Mouse (Mus musculus) adrenal gland (tissue): ENCODE measurements around the gene Sema6d.

Source experiments
- intact Hi-C: fragments of 180-260 bp; cut with DNase I; formaldehyde crosslinking; loops from one replicate; pipeline ENCODE4 v1.15.1; 2025

Sema6d gene

DNA sequence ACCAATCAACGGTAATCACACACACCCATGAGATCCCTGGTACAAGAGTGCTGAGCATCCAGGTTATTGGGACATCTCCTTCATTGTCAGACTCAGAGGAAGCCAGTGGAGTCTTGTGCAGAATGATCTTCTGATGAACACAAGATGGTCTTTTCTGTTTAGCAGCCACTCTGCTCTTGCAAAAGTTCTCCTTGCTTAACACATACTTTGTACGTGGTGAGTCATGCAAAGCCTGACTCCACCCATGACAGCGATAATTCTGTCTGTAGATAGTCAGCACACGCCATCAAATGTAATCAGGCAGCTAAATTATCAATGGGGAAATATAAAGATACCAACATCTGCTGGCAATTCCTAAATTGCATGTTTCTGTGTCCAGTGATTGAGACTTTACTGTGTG, 307.0 kb downstream of the Sema6d start:
- intact Hi-C loops = no loop called here

DNA sequence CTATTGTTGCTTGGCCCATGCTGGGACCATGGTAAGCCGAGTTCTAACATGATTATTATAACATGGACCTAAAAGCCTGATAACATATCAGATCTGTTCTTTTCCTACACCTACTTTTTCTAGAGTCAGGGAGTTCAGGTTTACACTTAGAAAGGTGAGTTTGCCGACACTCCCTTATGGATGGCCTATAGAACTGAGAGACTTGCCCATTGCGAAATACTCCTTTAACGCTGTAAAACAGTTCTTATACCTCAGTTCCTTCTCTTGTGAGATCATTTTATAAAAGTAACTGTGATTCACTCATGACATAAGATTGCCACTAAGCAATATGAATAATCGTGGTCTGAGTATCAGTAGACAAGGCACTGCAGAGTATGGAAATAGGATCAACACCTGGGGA, 307.5 kb downstream of the Sema6d start:
- intact Hi-C loops = no loop called here

DNA sequence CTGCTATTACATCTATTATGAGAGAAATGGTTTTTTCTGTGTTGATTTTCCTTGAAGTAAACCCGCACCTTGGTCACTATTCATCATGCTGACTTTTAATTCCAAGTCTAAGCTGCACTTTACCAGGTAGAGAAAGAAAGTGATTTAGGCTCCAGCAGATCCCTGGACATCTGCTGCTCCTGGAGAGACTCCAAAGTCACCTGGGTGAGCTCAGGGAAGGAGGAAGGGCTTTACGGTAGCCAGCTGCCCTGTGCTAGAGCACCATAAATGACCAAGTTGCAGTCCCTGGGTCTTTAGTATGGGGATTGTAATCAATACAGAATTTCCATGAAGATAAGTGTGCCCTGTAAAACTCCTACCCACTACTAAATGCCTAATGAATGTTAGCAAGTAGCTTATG, 309.8 kb downstream of the Sema6d start:
- intact Hi-C loops = no loop called here

DNA sequence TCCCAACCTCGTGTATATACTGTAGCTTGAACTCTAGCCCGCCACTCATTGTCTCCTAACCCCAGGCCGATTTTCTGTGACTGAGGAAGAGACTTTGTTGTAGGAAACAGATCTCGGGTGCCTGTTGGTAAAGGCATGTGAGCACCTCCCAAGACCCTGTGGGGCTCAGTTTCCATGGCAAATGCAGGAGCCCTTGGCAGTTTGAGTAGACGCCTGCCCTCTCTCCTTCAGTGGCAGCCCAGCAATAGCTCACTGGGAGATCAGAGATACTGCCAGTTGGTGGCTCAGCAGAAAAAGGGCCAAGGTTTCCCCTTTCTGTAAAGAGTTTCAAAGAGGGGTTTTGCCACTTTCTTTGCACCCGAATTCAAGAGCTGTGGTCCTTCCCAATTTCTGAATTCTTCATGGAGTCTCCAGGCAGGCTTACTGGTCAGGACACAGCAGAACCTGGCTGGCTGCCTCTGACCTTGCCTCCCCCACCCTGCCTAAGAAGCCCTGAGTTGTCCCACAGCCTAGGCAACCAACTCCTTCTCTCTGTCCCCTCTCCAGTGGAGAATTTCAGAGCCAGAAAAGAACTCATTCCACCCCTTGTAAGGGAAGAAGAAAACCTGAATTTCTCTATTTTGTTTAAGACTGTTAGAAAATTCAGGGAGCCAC, 312.1 kb downstream of the Sema6d start:
- intact Hi-C loops = no loop called here

DNA sequence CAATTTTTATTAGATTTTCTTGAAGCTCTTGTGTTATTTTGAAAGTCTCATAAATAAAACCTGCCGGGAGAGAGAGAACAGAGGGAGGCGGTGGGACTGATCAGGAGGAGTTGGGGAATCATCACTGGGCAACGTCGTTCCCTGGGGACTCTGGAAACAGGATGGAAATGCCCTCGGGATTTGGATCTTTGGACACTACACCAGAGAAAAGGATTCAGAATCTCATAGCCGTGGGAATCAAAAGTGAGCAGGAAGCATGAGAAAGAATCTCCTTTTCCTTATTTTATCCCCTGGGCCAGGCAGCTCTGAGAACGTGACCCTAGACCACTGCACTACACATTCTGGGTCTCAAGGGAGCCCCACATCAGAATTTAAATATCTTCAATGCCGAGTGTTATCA, 313.8 kb downstream of the Sema6d start:
- intact Hi-C loops = no loop called here

DNA sequence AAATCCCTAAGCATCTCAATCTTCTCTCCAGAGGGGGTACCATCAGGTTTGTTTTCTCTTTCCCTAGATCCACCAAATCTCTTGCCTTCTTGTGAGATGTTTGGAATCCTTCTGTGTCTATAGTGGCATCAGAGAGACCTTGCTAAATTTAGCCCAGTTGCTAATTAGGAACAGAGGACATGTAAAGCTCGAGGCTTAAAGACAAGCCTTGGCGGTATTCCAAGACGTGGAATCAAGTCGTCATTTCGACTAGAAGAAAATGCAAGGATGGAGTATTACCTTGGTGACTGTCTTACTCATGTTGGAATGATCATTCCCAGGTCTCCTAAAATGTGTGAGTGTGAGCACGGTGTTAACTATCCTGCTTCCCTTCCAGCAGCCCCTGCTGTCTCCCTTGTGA, 314.2 kb downstream of the Sema6d start:
- intact Hi-C loops = no loop called here

DNA sequence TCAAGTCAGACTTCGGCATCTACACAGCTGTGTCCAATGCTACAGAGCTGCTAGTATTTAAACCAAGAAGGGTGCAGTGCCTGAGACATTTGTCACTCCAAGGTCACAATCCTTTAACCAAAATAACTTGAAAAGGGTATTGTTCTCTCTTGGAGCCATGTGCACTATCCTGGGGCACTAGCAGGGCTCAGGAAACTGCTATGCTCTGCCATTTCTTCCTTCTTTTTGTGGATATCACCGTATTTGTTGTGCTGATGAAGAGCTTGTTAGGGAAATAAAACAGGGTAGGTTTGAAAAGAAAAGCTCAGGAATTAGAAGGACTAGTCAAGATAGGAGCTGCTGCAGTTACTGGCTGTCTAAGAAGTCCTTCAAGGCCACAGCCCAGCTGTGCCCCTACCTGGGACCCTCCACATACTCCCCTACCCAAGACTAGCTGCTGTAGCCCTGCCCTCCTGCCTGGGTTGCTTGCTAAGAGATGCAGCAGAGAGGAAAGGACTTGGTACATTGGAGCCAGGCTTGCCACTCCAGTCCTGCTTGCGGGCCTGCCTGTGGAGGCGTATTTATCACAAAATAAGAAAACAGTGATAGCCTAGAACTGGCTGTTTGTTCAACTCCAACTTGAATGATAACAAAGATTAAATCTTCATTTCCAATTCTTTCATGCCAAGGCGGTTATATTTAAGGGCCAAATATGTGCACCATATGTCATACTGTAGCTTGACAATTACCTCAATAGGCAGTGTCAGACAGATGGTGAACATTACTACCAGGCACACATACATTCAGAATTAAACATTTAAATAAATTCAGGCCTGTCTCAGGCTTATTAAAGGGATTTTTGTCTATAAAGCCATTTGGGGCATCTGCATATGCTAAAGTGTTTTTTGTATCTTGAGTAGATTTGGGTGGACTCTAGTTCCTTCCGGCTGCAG, 315.1 kb downstream of the Sema6d start:
- intact Hi-C loops = no loop called here

DNA sequence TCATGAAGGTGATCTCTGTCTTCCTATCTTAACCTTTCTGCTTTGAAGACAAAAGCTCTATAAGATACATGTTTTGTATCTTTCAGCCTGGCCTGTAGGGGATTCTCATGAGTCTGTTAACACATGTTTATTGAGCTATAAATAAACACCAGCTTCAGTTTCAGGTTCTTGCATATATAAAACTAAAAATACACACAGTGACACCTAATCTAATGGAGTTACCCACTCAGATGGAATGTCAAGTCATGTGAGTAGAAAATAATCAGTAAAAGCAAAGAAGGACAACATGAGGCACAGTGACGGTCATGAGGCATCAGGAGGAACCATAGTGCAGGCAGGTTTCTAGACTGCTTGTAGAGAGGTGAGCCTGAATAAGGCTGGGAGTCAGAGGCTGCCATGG, 319.2 kb downstream of the Sema6d start:
- intact Hi-C loops = no loop called here

DNA sequence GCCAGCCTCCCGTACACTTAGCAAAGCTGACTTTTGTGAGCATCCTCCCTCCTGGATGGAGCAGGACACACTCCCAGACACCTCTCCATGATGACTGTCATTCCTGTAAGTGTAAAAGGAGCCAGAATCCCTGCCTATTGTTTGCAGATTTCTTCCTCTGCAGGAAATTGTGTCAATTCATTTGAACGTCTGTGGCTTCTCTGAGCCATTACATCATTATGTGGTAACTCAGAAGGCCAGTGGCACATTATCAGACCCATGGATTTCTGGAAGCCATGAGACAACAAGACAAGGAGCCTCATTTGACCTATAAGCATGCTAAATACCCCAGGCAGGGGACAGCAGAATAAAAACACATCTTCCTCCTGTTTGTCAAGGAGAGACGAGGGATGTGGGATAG, 327.0 kb downstream of the Sema6d start:
- intact Hi-C loops = no loop called here

DNA sequence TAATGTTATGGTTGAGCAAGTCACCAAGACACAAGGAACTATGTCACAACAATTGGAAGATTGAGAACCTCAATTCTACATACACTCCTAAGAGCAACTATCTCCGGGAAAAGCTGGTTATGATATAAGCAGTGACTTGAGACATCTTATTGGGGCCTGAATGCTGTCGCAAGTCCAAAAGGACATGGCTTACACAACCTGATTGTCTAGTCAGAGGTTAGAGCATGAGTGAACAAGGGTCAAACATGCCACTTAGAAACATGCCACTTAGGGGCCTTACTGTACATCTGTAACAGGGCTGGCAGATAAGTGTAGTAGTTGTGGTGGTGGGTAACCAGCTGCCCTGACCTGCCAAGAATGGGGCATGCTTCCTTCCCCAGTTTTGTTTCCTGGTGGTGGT, 328.6 kb downstream of the Sema6d start:
- intact Hi-C loops = no loop called here

DNA sequence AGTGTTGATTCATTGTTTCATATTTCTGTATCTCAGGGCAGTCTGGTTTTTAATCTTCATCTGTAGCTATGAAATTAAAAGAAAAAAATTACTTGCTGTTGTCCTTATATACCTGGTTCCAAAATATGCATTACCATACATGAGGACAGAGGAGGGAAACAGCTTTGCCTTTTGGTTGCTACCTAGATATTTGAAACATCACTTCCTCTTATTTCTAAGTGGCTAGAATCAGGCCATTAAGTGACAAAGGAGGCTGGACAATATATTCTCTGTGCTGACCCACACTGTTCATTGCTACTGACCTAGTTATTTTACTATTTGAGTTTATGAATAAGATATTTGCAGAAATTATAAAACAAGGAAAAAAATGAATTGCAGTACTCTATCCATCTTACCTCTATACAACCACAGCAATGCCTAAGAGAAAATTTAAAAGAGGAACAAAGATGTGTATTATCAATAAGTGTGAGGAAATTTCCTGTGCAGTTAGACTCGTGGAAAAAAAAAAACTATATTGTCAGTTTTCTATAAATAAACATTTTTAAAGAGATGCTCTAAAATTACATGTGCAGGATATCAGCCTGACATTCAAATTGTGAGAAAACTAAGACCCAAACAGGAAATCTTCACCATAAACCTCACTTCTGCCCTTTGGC, 330.5 kb downstream of the Sema6d start:
- intact Hi-C loops = no loop called here

DNA sequence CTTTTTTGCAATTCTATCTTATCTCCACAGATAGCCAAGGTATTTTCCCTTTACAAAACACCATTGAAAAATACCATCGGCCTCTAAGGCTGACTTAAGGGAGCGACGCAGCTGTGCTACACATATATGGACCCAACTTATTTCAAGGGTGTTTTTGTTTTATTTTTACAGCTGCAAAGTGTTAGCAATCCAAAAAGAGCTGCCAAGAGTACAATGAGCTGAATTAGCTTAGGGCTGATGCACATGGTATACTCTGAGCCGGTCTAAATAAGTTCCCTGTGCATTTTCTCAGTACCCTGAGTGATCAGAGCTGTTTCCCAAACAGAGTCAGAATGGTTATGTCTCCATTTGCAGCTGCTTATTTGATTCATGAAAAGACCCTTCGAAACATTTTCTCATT, 340.0 kb downstream of the Sema6d start:
- intact Hi-C loops = no loop called here

DNA sequence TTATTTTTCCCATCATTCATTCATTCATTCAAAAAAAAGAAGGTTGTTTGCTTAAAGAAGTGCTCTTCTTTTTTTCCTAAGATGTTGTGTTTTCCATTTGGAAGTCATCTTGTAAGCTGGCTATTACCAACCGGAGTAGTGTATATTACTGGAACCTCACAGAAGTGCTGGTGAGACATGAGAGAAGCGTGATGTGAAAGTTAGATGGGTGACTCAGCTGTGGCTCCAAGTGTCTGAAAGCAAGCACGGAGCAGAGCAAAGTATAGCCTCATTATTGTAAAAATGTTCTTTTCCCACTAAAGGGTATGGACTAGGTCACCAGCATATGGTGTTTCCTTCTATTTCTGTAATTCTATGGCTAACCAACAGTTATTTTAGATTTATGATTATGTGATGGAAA, 340.9 kb downstream of the Sema6d start:
- intact Hi-C loops = no loop called here

DNA sequence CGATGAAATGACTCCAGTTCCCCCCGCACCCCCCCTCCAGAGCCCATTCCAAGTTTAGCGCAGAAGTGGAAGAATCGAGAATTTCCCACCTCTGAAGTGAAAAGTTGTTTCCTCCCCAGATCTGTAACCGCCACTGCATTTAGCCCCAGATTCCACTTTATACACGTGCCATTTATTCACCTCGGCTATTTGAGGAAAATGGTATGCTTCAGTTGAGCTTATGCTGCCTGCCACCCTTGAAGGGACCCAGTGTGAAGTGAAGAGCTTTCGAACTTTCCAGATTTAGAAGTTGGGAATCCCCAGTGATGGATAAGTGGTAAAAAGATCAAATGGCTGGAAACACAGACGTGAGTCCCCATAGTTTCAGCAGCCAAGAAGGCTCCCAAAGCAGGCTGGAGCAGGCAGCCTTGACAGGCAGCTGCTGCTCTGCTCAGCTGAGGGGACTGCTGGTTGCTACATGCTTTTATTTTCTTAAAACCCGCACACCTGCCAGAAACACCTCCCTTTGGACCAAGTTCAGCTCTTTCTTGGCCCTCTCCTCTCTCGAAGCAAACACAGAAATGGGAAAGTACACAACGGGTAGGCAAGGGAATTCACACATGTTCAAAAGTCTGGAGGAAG, 345.7 kb downstream of the Sema6d start:
- intact Hi-C loops = no loop called here

DNA sequence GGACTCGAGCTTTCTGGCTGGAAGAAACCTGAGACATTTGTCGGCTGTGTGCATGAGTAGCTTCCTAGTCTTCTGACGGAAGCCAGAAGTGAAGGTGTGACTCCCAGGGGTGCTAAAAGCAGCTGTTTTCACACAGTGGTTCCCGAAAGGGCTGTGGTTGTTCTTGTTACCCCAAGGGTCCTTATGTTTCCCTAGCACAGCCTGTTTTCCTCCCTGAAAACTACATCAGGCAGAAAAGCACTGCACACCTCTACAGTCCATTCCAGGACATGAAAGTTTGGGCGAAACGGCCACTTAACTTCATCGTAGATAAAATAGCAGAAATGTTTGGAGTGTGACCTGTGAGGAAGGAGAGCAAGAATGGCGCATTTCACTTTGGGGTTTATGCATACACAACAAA, 346.9 kb downstream of the Sema6d start:
- intact Hi-C loops = no loop called here

DNA sequence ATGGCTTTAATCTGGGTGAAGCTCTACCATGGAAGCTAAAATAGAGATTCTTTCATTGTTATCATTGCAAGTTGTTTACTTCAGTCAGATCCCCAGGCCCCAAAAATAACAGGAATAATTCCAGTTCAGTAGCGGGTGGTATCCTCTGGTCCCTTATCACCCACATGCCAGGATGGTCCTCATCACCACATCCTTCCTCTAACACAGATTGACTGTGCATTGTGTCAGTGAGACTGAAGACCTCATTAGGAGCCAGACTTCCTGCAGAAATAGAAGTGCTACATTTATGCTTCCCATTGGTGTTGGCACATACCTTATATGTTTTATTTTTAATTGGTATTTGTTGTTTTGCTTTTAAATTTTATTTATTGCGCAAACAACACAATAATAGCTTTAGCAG, 354.4 kb downstream of the Sema6d start:
- intact Hi-C loops = no loop called here

DNA sequence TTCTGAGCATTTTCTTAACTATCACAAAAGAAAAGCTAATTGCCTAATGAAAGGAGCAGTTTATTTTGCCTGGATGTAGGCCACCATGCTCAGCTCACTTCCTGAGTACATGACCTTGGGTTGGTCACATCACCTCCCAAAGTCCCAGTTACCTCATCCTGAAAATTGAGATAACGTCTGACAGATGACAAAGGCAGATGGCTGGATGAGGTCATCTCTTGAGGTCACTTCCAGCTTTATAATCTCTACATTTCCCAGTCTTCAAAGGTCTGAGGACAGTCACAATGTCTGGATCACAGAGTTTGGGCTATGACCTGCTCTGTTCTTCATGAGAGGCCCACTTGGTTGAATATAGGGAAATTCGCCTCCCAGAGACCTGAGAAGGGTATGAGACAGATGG, 366.1 kb downstream of the Sema6d start:
- intact Hi-C loops = no loop called here

DNA sequence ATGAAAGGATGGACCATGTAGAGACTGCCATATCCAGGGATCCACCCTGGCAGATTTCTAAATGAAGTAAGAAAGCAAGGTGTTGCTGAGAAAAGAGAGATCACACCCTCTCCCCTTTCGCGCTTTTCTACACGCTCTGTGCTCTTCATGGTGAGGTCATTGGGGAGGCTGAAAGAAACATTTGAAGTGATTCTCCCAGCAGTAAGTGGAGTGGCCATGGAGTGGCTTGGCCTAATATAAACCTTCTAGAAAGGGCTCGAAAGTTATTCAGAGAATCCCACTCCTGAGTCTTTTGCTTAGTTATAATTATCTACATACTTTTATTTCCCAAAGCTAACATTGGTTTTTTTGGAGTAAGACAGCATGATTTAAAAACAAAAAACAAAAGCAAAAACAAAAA, 367.2 kb downstream of the Sema6d start:
- intact Hi-C loops = no loop called here

DNA sequence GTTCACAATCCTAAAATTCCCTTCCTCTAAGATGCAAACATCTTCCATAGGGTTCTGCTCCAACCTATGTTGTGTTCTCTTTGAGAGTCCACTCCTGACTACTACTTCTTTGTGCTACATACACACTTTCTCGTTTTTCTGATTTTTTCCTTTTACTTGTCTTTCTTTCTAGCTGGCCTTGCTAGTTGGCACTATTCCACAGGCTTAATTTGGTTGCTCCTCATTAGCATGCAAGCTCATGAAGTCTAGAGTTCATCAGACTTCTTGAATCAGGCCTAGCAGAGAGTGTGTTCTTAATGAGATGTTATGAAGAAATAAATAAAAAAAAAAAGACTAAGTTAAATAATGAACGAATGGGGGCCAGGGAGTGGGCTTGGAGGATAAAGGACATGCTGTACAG, 368.3 kb downstream of the Sema6d start:
- intact Hi-C loops = no loop called here

DNA sequence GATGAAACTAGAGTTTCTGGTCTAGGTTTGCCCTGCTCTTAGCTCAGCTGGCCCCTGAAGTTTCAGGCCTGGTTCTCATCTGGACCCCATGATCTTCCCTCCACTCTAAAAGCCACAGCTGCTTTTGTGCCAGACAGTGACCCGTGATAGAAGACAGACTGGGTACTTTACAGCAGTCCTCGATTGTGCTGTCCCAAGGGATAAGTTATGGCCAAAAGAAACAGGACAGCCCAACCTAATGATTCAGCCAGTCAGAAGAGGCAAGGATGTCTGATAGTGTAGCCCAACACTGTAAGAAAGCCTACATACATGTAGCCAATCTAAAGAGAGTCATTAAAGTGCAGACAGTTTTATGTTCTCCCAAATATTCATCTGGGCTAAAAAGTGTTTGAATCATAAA, 371.2 kb downstream of the Sema6d start:
- intact Hi-C loops = no loop called here

DNA sequence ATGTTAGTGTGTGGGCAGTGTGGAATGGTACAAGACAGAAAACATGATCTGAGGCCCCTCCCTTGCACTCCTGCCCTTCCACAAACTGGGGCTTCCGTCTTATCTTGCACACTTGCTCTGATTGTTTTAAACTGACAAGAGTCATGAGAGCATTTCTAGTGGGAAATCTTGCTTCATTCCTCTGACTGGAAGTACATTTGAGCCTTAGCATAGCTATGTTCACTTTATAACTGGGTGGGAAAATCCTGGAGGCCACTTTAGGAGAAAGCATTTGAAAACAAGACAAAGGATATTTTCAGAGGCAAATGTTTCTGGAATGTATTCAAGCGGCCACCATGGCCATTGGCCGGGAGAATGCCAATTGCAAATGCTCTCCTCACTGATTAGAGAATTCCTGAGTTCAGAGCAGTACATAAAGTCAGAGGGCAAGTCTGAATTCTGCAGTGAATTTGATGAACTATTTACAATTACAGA, 371.6 kb downstream of the Sema6d start:
- intact Hi-C loops = no loop called here
